Mouse (Mus musculus) cerebellum, adult 2 months (tissue): ENCODE measurements around the gene Foxp1.

Experiments
- CTCF ChIP-seq: fragments of 200-500 bp; IDR thresholded peaks from 2 replicates; pipeline ENCODE4 v1.5.1; 2011; ENCODE audit warnings: low read depth, mild to moderate bottlenecking, control low read depth, low read length, moderate library complexity, borderline replicate concordance; ENCODE audit not compliant: insufficient read depth
- POLR2A ChIP-seq: fragments of 200-500 bp; IDR thresholded peaks from 2 replicates; pipeline ENCODE4 v1.6.1; 2011; ENCODE audit warnings: low read length, control low read depth, borderline replicate concordance; ENCODE audit not compliant: insufficient read depth

DNA sequence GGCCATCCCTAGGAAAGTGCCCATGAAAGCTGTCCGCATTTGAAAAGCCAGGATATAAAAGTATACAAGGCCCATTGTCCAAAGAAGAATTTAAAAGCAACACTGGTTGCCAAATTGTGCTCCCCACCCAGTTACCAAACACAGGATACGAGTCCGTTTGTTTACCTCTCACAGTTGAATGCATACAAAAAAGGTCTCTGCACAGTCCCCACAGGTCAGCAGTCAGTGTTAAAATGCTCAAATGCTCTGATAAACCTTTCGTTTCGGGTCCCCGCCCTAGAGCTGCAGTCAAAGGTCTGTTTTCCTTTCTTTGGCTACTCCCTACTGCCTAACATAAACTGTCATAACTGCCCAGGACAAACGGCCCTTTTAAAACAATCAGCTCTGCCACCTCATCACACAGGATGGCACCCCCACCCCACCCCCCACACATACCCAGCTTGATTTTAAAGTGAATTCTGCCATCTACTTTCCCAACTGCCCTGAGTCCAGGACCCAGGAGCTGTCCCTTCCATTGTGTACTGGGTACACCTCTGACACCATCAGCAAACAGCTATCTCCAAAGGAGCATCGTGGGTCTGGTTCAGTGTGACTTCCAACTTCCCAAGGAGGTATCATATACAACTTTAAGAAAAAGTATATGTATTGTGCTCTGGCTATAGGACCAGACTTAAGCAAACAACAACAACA, 510.5 kb downstream of the Foxp1 start:
- TF ChIP-seq CTCF (no peak), POLR2A (no peak)
